Mouse (Mus musculus): ENCODE measurements around the gene Egf. TPM values are rescaled to one million over a fixed set of nuclear protein-coding genes. Genes with fewer than 3 reads are reported as not detected.

The Egf gene
- polyA plus RNA-seq, 1 experiment, result 1.7 TPM

DNA sequence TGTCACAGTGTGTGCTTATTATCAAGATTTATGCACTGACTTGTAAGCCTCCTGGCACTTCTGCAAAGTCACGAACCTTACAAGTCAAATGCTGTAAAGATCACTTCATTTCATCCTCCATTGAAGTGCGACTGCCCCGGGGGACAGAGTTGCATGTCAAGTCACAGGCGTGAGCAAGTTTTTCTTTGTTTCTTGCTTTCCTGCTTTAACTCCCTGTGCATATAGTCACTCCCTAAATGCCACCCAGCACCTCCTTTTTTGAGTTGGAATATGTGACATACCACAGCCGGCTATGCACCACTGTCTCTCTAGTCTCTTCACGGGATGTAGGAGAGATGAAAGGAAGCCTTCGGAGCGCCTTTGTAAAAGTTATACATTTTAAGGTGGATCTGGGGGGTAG, 56.2 kb downstream of the Egf start:
- 79% methylated on average over 8 of the region's 8 CpGs for whole genome bisulfite sequencing
- Histone ChIP-seq H3K27ac (ENCODE audit: control insufficient read depth, insufficient read depth, low read depth, low read length, poor library complexity) (no peak overlapping the region), H3K4me3 (replicated peaks; ENCODE audit: control insufficient read depth, low read depth, low read length) (no peak overlapping the region), H3K4me1 (ENCODE audit: control insufficient read depth, insufficient read depth, low read length) (no peaks in the 10 kb centered on the region)
- TF ChIP-seq POLR2A (IDR thresholded peaks at IDR 0.05; ENCODE audit: borderline replicate concordance, control insufficient read depth, low read depth, low read length) (no peak), CTCF (IDR thresholded peaks at IDR 0.05; ENCODE audit: control insufficient read depth, insufficient read depth, low read length) (no peak)

DNA sequence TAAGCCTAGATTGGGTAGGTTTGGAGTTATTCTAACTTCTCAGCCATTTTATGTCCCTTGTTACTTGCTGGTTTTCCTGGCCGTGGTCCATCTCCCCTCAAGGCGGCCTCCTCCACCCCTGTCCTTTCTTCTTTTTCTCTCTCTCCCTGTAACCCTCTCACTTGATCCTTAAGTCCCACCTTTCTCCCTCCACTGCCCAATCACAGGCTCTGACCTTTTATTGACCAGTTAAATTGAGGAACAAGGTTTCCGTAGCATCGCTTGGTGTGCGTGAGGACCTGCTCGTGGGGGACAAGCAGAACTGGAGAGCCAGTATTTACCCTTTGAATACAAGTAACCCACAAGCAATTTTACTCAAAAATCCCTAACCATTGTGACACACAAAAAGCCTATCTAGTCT, 56.8 kb downstream of the Egf start:
- 88% methylated on average over 6 of the region's 6 CpGs for WGBS
- Histone ChIP-seq H3K4me3 (replicated peaks; ENCODE audit: control insufficient read depth, low read depth, low read length) (no peak overlapping the region), H3K27ac (ENCODE audit: control insufficient read depth, insufficient read depth, low read depth, low read length, poor library complexity) (no peak overlapping the region), H3K4me1 (ENCODE audit: control insufficient read depth, insufficient read depth, low read length) (no peaks in the 10 kb centered on the region)
- TF ChIP-seq POLR2A (IDR thresholded peaks at IDR 0.05; ENCODE audit: borderline replicate concordance, control insufficient read depth, low read depth, low read length) (no peak), CTCF (IDR thresholded peaks at IDR 0.05; ENCODE audit: control insufficient read depth, insufficient read depth, low read length) (no peak)

DNA sequence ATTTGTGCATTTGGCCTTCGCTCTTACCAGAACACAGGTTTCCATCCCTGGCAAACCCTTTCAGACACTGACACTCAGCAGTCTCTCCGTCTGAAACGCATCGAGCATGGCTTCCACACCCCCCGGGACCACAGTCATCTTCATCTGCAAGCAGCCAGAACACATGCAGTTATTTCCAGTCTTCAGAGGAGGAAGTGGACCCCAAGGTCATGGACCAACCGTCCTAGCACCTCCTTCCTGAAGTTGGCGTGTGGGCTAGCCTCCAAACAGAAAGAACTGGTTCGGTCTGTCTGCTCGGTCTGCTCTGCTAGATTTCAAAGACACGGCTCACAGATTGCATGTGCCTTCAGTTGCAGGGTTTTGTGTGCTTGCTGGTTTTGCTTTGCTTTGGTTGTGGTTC, 57.4 kb downstream of the Egf start:
- WGBS, result 44% methylated on average over 10 of the region's 10 CpGs
- no peak overlapping the region for H3K4me3 ChIP-seq (replicated peaks; ENCODE audit: control insufficient read depth, low read depth, low read length)
- no peak overlapping the region for H3K27ac ChIP-seq (ENCODE audit: control insufficient read depth, insufficient read depth, low read depth, low read length, poor library complexity)
- H3K4me1 ChIP-seq (ENCODE audit: control insufficient read depth, insufficient read depth, low read length), result no peaks in the 10 kb centered on the region
- TF ChIP-seq CTCF (IDR thresholded peaks at IDR 0.05; ENCODE audit: control insufficient read depth, insufficient read depth, low read length), result no peak

DNA sequence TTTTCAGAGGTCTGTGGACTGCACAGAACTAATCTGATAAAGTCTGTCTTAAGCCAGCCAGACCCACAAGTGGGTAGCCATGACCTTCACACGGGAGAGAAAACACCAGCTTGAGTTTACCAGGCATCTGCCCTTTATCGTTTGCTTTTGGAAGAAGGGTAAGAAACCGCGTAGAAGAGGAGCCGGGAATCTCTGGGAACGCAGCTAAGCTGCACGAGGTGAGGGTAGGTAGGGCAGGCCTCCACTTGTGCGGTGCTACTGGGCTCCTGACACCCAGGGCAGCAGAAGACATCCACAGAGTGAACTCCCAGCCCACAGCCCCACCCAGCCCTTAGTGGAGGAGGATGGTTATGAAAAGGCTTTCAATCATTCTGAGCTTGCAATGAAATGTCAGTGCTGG, 59.2 kb downstream of the Egf start:
- Histone ChIP-seq H3K4me3 (replicated peaks; ENCODE audit: control insufficient read depth, low read depth, low read length) (no peak overlapping the region), H3K27ac (ENCODE audit: control insufficient read depth, insufficient read depth, low read depth, low read length, poor library complexity) (no peak overlapping the region), H3K4me1 (ENCODE audit: control insufficient read depth, insufficient read depth, low read length) (no peaks in the 10 kb centered on the region)
- TF ChIP-seq POLR2A (IDR thresholded peaks at IDR 0.05; ENCODE audit: borderline replicate concordance, control insufficient read depth, low read depth, low read length) (no peak), CTCF (IDR thresholded peaks at IDR 0.05; ENCODE audit: control insufficient read depth, insufficient read depth, low read length) (no peak)
- WGBS, result 91% methylated on average over 8 of the region's 8 CpGs

DNA sequence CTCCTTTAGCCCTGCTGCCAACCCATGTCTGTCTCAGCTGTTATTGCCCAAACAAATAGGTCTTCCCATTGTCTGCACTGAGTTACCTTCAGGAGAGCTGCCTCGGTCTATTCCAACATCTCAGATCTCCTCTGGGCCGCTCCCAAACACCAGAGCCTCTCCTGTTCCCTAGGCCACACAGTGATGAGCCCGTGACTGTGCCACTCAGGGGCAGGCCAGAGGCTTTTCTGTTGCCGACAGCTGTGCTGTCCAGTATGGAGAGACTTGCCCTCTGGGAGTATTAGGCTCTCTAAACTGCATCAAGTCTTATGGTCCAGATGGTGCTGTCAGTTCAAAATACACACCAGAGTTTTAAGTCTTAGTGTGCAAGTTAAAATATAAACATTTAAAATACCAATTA, 61.5 kb downstream of the Egf start:
- TF ChIP-seq CTCF (IDR thresholded peaks at IDR 0.05; ENCODE audit: control insufficient read depth, insufficient read depth, low read length), result no peak
- TF ChIP-seq POLR2A (IDR thresholded peaks at IDR 0.05; ENCODE audit: borderline replicate concordance, control insufficient read depth, low read depth, low read length), result no peak
- H3K27ac ChIP-seq (ENCODE audit: control insufficient read depth, insufficient read depth, low read depth, low read length, poor library complexity), result no peak overlapping the region
- 83% methylated on average over 4 of the region's 4 CpGs for WGBS
- no peaks in the 10 kb centered on the region for H3K4me1 ChIP-seq (ENCODE audit: control insufficient read depth, insufficient read depth, low read length)
- no peak overlapping the region for H3K4me3 ChIP-seq (replicated peaks; ENCODE audit: control insufficient read depth, low read depth, low read length)

DNA sequence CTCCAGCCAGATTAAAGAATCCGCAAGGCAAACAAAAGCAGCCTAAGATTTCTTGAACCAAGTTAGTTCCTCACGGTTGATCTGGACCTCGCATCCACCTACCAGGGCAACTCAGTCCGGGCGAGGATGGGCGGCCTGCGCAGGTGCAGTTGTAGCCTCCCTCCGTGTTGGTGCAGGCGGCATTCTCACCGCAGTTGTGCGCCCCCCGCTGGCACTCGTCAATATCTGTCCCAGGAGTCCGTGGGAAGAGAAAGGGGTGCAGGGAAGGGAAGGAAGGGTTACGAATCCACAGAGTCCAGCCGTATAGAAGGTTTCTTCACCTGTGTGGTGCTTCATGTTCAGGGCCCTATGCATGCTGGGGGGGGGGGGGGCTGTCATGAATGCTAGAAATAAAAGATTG, 62.3 kb downstream of the Egf start:
- Histone ChIP-seq H3K27ac (ENCODE audit: control insufficient read depth, insufficient read depth, low read depth, low read length, poor library complexity) (no peak overlapping the region), H3K4me1 (ENCODE audit: control insufficient read depth, insufficient read depth, low read length) (no peaks in the 10 kb centered on the region), H3K4me3 (replicated peaks; ENCODE audit: control insufficient read depth, low read depth, low read length) (no peak overlapping the region)
- no peak for TF ChIP-seq POLR2A (IDR thresholded peaks at IDR 0.05; ENCODE audit: borderline replicate concordance, control insufficient read depth, low read depth, low read length)
- 78% methylated on average over 16 of the region's 16 CpGs for WGBS

DNA sequence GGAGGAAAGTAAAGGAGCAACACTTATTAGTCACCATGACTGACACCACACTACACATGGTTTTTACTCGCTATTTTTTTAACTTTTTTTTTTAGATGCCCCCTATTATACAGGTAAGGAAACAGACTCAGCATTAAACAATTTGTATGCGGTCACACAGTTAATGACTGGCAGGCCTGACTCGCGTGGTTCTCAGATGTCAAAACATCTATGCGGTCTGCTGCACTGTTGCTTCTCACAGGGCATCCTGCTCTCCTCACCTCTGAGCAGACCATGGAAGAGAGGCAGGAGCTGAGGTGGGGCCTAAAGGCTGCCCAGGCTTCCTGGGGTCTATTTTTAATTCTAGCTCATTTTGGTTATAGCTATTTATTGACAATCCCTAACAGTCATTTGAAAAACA, 67.7 kb downstream of the Egf start:
- Histone ChIP-seq H3K27ac (ENCODE audit: control insufficient read depth, insufficient read depth, low read depth, low read length, poor library complexity) (no peak overlapping the region), H3K4me3 (replicated peaks; ENCODE audit: control insufficient read depth, low read depth, low read length) (no peak overlapping the region)
- WGBS, result 75% methylated on average over 5 of the region's 5 CpGs

DNA sequence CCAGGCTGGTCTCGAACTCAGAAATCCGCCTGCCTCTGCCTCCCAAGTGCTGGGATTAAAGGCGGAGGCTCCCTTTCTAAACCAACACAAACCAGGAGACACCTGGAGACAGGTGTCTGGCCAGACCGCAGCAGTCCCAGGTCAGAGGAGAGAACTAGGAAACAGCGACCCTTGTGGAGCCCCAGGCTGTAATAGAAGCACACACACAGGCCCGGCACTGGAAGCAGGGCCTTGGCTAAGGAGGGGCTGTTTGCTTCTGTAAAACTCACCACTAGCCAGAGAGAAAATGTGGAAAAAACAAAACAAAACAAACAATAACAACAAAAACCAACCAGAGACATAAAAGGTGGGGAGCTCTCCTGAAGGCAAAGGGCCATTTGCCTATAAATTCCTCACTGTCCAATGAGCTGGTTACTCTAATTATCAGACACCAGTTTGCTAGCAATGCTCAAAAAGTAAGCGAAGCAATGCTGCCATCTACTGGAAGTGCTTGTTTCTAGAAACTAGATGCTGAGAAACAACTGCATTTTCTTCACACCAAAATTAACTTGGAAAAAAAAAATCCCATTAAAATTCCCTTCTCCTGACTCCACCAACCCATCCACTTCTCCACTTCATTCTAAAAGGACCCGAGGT, 68.3 kb downstream of the Egf start:
- Histone ChIP-seq H3K27ac (ENCODE audit: control insufficient read depth, insufficient read depth, low read depth, low read length, poor library complexity) (no peak overlapping the region), H3K4me1 (ENCODE audit: control insufficient read depth, insufficient read depth, low read length) (no peaks in the 10 kb centered on the region), H3K4me3 (replicated peaks; ENCODE audit: control insufficient read depth, low read depth, low read length) (no peak overlapping the region)
- WGBS, result 61% methylated on average over 8 of the region's 8 CpGs
- no peak for TF ChIP-seq CTCF (IDR thresholded peaks at IDR 0.05; ENCODE audit: control insufficient read depth, insufficient read depth, low read length)
- no peak for TF ChIP-seq POLR2A (IDR thresholded peaks at IDR 0.05; ENCODE audit: borderline replicate concordance, control insufficient read depth, low read depth, low read length)

More for the DNA sequence above, 67.7 kb downstream of the Egf start:
- TF ChIP-seq POLR2A (IDR thresholded peaks at IDR 0.05; ENCODE audit: borderline replicate concordance, control insufficient read depth, low read depth, low read length), result no peak
- no peak for TF ChIP-seq CTCF (IDR thresholded peaks at IDR 0.05; ENCODE audit: control insufficient read depth, insufficient read depth, low read length)
- no peaks in the 10 kb centered on the region for H3K4me1 ChIP-seq (ENCODE audit: control insufficient read depth, insufficient read depth, low read length)

DNA sequence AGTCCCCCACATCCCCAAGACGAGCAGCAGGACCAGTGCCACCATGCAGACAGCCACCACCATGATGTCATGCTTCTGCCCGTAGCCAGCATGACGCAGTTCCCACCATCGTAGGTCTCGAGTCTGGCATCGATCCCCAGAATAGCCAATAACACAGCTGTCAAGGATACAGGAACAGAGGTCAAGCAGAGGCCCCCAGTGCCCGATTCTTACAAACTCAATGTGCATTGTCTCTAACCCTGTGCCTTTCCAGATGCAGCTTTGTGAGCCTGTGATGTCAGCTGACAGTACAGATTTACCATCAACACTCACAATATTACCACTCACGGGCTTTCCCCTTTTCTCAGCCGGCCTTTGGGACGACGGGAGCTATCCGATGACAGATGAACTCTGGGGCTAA, 68.9 kb downstream of the Egf start:
- H3K27ac ChIP-seq (ENCODE audit: control insufficient read depth, insufficient read depth, low read depth, low read length, poor library complexity), result no peak overlapping the region
- no peaks in the 10 kb centered on the region for H3K4me1 ChIP-seq (ENCODE audit: control insufficient read depth, insufficient read depth, low read length)
- 86% methylated on average over 12 of the region's 12 CpGs for WGBS
- TF ChIP-seq POLR2A (IDR thresholded peaks at IDR 0.05; ENCODE audit: borderline replicate concordance, control insufficient read depth, low read depth, low read length) (no peak), CTCF (IDR thresholded peaks at IDR 0.05; ENCODE audit: control insufficient read depth, insufficient read depth, low read length) (no peak)
- H3K4me3 ChIP-seq (replicated peaks; ENCODE audit: control insufficient read depth, low read depth, low read length), result no peak overlapping the region
